Mouse (Mus musculus) cerebellum, adult 9-10 months (tissue): ENCODE measurements around the gene Sytl5.

ENCODE experiments used
- DNase-seq: peaks from one replicate; pipeline ENCODE4 v3.0.0; 2022

The Sytl5 gene

DNA sequence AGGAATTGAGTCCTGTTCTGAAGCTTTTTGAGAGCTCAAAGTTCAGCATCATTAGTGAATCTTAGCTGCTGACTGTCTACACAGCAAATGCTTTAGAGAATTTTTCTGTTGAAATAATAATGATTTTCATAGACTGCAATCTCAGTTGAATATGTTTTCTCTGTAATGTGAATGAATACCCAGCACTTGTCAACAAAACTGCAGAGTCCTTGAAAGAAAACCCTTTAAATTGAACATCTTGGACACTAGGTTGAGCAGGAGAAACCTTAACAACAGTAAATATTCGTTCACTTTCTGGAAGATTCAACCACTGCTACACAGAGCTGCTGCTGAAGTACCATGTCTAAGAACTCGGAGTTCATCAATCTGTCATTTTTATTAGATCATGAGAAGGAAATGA lies at the start of gene Sytl5:
Gene Sytl5, plus strand, starts transcription at position 301 of the 400 bp plus-strand sequence.
- DNase-seq = no peak

GRCm38 (mm10) chrX:9846628-9847027 lies 38.8 kb upstream of the Sytl5 start, which contains the start of gene Hypm:
Hypm (plus strand) TSS chrX:9846928.
- DNase-seq = no peak

GRCm38 (mm10) chrX:9849403-9849802 lies 36.0 kb upstream of the Sytl5 start, which contains the start of gene H2al3:
H2al3 (plus strand) TSS chrX:9849703.
- no peak for DNase-seq

DNA sequence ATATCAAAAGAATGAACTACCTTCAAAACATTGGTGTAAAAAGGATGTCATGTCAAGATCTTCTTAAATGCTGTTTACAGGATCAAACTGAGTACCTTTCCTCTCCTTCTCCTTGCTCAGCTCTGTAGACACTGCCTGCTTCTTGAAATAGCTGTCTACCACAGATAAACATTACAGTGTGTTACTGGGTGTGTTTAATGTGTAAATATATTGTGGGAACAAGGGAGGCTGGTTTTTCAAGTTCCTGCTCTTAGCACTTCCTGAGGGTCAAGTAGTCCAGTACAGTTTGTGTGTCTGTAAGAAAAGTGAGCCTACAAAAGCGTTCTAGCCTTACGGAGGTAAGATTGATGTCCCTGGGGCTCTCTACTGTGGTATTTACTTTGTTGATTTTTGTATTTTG lies 23.6 kb upstream of the Sytl5 start:
- DNase-seq = no peak

- DNase-seq = no peak
Measured at GRCm38 (mm10) chrX:9875519-9875918, 9.9 kb upstream of the Sytl5 start.

- no peak for DNase-seq
Measured at GRCm38 (mm10) chrX:9909572-9909971, 24.1 kb downstream of the Sytl5 start.

- no peak for DNase-seq
Measured at GRCm38 (mm10) chrX:9933839-9934238, 48.4 kb downstream of the Sytl5 start.

GRCm38 (mm10) chrX:9984094-9984669 lies 98.8 kb downstream of the Sytl5 start:
- DNase-seq = no peak

GRCm38 (mm10) chrX:10000718-10001117 lies 115.3 kb downstream of the Sytl5 start:
- DNase-seq = no peak

DNA sequence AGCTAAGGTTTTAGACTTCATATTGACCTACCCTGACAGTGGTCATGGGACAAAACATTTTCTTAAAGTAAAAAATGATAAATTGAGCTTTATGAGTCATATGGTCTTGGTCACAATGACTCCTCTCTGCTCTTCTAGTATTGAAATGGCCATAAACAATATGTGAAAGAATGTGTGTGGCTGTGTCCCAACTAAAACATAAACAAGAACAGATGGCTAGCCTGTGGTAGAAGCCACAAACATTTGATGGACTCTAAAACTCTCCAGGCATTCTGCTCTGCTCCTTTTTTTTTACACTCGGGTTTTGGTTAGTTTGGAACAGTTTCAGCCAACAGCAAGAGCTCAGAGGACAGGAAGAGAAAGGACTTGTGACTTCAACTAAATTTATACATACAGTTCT lies 120.5 kb downstream of the Sytl5 start:
- no peak for DNase-seq

DNA sequence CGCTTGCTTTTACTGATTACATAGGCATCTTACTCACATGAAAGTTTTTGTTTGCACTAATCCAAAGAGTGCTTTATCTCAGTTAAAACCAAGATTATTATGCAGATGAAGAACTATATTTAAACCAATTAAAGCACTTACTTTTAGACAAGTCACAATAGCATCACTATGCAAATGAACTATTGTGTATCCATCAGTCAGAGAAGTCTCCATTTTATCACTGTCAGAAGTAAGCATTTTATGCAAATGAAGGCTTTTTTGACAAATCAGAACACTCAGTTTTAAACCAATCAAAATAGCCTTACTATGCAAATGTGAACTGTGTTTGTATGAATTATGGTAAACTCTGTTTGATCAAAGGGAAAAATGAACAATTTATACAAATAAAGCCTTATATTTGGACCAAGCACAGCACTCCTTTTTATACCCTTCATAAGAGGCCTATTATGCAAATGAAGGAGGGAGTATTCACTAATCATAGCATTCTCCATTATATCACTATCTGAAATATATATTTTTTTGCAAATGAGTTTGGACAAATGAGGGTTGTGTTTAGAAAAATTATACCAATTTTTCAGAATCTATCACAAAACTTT lies 122.4 kb downstream of the Sytl5 start:
- no peak for DNase-seq

- DNase-seq = no peak
Measured at GRCm38 (mm10) chrX:10010202-10010601, 124.8 kb downstream of the Sytl5 start.

GRCm38 (mm10) chrX:10034666-10035065 lies 149.2 kb downstream of the Sytl5 start:
- DNase-seq = no peak
